Mouse (Mus musculus): ENCODE results near the gene Tmem132e. TPM values are rescaled to one million over a fixed set of nuclear protein-coding genes. Genes with fewer than 3 reads are reported as not detected.
A peak's percentile ranks its signal among the peaks of the same experiment; 100 is the strongest.

Tmem132e gene
- polyA plus RNA-seq, 1 experiment from 2014 or later: 0.12 TPM

DNA sequence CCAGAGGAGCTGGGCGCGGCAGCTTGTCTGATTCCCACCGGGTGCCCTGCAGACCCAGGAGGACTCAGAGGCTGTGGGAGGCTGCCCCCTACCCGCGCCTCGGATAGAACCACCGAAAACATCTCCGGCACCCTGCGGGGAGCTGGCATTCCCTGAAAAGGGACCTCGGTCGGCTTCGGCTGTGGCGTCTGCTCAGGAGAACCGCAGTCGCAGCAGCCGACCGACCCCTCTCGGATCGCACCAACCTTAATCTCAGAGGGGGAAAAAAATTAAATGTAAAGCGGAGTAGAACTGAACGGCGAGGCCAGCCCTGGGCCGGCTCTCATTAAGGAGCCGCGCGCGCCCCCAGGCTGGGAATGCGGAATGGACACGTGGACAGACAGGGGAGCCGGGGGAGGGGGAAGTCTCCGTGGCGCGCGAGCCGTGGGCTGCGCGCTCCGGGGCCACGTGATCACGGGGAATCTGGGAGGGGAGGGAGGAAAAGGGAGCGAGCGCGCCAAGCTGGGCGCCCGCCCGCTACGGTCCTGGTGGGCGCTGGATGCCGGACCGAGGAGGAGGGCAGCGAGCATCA lies 1.6 kb upstream of the Tmem132e start:
- no peaks in the 10 kb centered on the region for H3K36me3 ChIP-seq (ENCODE audit: control insufficient read depth, insufficient read depth)
- no peaks in the 10 kb centered on the region for H3K9me3 ChIP-seq (replicated peaks; ENCODE audit: control insufficient read depth, low read length)
- no peaks in the 10 kb centered on the region for H3K4me1 ChIP-seq (ENCODE audit: control insufficient read depth, low read depth, low read length)
- no peak overlapping the region; the same call in 1 of the 2 replicates for H3K4me3 ChIP-seq (ENCODE audit: low read depth, low read length)
- H3K4me2 ChIP-seq (ENCODE audit: low read depth, low read length): peak overlapping the region; percentile 18; the same call in 1 of the 2 replicates
- H3K27ac ChIP-seq (ENCODE audit: low read length): no peak overlapping the region
- H3K27me3 ChIP-seq (ENCODE audit: control insufficient read depth, insufficient read depth, low read depth, low read length): peaks cover 62% of the 10 kb centered on the region
- ATAC-seq (ENCODE audit: low read depth): no peak
- no peak overlapping the region for H3K9ac ChIP-seq (ENCODE audit: low read depth, low read length)
- WGBS (ENCODE audit: insufficient replicate concordance): 1% methylated on average over 51 of the region's 51 CpGs

DNA sequence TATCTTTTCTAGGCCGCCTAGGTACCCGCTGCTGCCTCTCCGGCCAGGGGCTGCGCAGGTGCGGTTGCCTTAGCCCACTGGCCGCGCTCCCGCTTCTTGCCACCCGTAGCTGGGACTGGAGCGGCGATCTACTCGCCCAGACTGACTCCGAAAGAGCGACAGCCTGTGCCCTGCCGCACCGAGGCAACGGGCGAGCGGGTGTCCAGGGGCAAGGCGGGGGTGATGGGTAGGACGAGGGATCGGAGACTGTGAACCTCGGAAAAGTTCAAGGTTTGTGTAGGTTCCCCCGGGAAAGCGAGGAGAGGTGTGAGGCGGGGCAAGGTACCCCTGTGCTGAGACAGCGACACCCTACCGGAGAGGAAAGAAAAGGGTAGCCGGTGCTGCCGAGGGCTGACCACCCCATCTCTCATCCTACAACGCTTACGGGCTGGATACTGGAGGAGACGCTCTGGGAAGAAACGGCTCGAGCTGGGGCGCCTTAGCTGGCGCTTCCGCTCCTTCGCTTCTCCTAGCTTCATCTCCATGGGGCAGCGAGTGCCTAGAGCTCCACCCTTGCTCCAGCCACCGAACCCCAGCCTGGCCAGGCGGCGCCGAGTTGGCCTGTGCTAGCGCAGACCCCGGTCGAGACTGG lies 874 bp upstream of the Tmem132e start:
- Histone ChIP-seq H3K4me3 (ENCODE audit: low read depth, low read length) (peak overlapping the region; percentile 36), H3K27ac (ENCODE audit: low read length) (no peak overlapping the region), H3K4me2 (ENCODE audit: low read depth, low read length) (peak overlapping the region; percentile 18; the same call in 1 of the 2 replicates), H3K27me3 (ENCODE audit: control insufficient read depth, insufficient read depth, low read depth, low read length) (peaks cover 62% of the 10 kb centered on the region), H3K9me3 (replicated peaks; ENCODE audit: control insufficient read depth, low read length) (no peaks in the 10 kb centered on the region), H3K4me1 (ENCODE audit: control insufficient read depth, low read depth, low read length) (no peaks in the 10 kb centered on the region), H3K36me3 (ENCODE audit: control insufficient read depth, insufficient read depth) (no peaks in the 10 kb centered on the region), H3K9ac (ENCODE audit: low read depth, low read length) (no peak overlapping the region)
- no peak for ATAC-seq (ENCODE audit: low read depth)
- WGBS (ENCODE audit: insufficient replicate concordance): 1% methylated on average over 47 of the region's 47 CpGs

DNA sequence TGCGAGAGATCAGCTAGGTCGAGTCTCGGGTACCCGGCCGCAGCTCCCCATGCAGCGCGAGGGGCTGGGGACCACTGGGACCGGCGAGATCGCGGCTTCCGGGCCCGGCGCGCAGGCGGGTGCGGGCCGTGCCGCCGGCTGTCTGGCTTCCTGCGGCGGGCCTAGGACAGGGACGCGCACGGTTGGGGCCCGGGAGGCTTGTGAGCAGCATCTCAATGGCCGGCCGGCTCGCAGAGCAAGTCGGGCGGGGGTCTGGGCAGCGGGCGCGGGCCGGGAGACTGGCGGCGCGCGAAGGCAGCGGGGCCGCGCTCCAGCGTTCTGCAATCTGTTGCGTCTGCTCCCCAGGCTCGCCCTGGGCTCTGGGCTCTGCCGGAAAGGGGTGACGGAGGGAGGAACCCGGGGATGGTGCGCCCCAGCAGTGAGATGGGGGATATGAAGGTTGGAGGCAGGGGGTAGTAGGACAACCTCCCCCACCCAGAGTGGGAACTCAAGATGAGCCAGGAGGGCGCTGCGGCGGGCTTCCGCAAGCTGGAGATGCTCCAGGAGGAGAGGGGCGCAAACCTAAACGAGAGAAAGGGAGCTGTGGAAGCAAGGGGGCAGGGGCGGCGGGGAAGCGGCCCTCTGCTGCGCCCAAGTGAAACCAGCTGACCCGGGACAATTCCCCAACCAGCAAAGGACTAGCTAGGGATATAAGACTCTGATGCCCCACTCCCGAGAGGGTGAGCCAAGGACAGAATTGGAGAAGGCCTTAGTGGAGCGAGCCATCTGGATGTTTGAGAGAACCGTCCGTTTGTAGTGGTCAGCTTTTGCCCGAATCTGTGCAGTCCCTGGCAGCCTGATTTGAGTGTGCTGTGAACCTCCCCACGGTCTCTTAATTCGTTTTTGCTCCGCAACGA lies 944 bp downstream of the Tmem132e start:
- ATAC-seq (ENCODE audit: low read depth): no peak
- H3K4me1 ChIP-seq (ENCODE audit: control insufficient read depth, low read depth, low read length): no peaks in the 10 kb centered on the region
- 3% methylated on average over 64 of the region's 69 CpGs for WGBS (ENCODE audit: insufficient replicate concordance)
- H3K4me2 ChIP-seq (ENCODE audit: low read depth, low read length): no peak overlapping the region
- peaks cover 62% of the 10 kb centered on the region for H3K27me3 ChIP-seq (ENCODE audit: control insufficient read depth, insufficient read depth, low read depth, low read length)
- H3K9me3 ChIP-seq (replicated peaks; ENCODE audit: control insufficient read depth, low read length): no peaks in the 10 kb centered on the region
- no peaks in the 10 kb centered on the region for H3K36me3 ChIP-seq (ENCODE audit: control insufficient read depth, insufficient read depth)
- H3K9ac ChIP-seq (ENCODE audit: low read depth, low read length): no peak overlapping the region
- no peak overlapping the region for H3K27ac ChIP-seq (ENCODE audit: low read length)
- peak overlapping the region; percentile 36 for H3K4me3 ChIP-seq (ENCODE audit: low read depth, low read length)

DNA sequence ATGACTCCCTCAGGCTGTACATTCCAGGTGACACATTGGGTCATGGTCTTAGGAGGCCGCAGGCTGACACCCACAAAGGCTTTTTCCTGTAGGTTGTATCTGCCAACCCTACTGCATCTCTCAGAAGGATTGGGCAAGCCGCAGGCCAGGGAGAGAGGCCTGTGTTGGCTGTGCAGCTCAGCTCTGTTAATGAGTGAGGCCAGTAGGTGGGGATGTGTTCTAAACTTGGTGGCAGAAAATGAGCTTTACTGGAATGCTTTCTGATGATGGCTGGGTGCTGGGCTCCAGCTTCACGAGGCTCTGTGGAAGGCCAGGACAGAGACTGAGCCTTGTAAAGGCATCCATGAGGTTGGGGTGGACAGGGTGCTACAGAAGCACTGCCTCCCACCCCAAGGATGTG lies 3.6 kb downstream of the Tmem132e start:
- no peak overlapping the region for H3K4me2 ChIP-seq (ENCODE audit: low read depth, low read length)
- WGBS (ENCODE audit: insufficient replicate concordance): 38% methylated on average over 3 of the region's 3 CpGs
- no peak overlapping the region for H3K27ac ChIP-seq (ENCODE audit: low read length)
- no peak overlapping the region for H3K9ac ChIP-seq (ENCODE audit: low read depth, low read length)
- H3K9me3 ChIP-seq (replicated peaks; ENCODE audit: control insufficient read depth, low read length): no peaks in the 10 kb centered on the region
- H3K27me3 ChIP-seq (ENCODE audit: control insufficient read depth, insufficient read depth, low read depth, low read length): peaks cover 38% of the 10 kb centered on the region
- H3K4me3 ChIP-seq (ENCODE audit: low read depth, low read length): no peak overlapping the region
- ATAC-seq (ENCODE audit: low read depth): no peak
- H3K4me1 ChIP-seq (ENCODE audit: control insufficient read depth, low read depth, low read length): no peaks in the 10 kb centered on the region
- no peaks in the 10 kb centered on the region for H3K36me3 ChIP-seq (ENCODE audit: control insufficient read depth, insufficient read depth)

DNA sequence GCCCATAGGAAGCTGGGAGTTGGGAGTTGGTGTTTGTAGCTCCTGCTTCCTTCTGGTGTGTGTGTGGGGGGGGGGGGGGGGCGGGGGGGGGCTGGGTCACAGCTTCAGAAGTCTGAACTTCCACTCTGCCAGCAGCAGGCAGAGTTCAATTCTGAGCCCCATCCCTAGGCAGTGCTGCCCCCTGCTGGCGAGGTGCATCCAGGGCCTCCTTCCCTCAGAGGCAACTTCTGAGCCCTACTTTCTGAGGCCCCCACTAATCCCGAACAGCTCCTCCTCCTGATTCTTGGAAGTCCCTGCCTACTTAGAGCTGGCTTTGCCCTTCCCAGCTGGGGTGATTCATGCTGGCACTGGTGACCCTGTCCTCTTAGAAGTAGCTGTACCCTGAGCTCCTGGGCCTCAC lies 10.9 kb downstream of the Tmem132e start:
- Histone ChIP-seq H3K9me3 (replicated peaks; ENCODE audit: control insufficient read depth, low read length) (no peaks in the 10 kb centered on the region), H3K9ac (ENCODE audit: low read depth, low read length) (no peak overlapping the region), H3K27me3 (ENCODE audit: control insufficient read depth, insufficient read depth, low read depth, low read length) (no peaks in the 10 kb centered on the region), H3K27ac (ENCODE audit: low read length) (no peak overlapping the region), H3K4me1 (ENCODE audit: control insufficient read depth, low read depth, low read length) (no peaks in the 10 kb centered on the region), H3K36me3 (ENCODE audit: control insufficient read depth, insufficient read depth) (no peaks in the 10 kb centered on the region), H3K4me3 (ENCODE audit: low read depth, low read length) (no peak overlapping the region), H3K4me2 (ENCODE audit: low read depth, low read length) (no peak overlapping the region)
- 10% methylated on average over 3 of the region's 3 CpGs for WGBS (ENCODE audit: insufficient replicate concordance)
- no peak for ATAC-seq (ENCODE audit: low read depth)

DNA sequence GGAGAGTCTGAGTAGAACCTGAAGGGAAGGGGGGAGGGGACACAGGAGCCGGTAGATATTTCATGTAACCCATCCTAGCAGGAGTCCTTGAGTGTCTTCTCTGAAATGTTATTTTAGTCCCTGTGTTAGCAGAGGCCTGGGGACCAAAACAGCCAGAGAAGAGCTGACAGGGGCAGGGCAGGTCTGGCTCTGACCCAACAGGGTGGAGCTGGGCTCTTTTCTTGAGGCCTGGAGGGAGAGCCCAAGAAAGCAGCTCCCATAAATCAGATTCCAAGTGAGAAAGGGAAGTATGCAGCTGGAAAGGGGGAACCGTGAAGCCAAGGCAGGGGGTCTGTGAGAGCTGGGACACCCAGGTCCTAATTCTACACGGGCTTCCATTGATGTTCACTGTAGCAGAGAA lies 16.9 kb downstream of the Tmem132e start:
- no peak overlapping the region for H3K27ac ChIP-seq (ENCODE audit: low read length)
- no peak overlapping the region for H3K4me2 ChIP-seq (ENCODE audit: low read depth, low read length)
- 43% methylated on average over 3 of the region's 3 CpGs for WGBS (ENCODE audit: insufficient replicate concordance)
- H3K36me3 ChIP-seq (ENCODE audit: control insufficient read depth, insufficient read depth): no peaks in the 10 kb centered on the region
- ATAC-seq (ENCODE audit: low read depth): no peak
- no peak overlapping the region for H3K9ac ChIP-seq (ENCODE audit: low read depth, low read length)
- no peaks in the 10 kb centered on the region for H3K9me3 ChIP-seq (replicated peaks; ENCODE audit: control insufficient read depth, low read length)
- no peaks in the 10 kb centered on the region for H3K27me3 ChIP-seq (ENCODE audit: control insufficient read depth, insufficient read depth, low read depth, low read length)
- H3K4me1 ChIP-seq (ENCODE audit: control insufficient read depth, low read depth, low read length): no peaks in the 10 kb centered on the region
- no peak overlapping the region for H3K4me3 ChIP-seq (ENCODE audit: low read depth, low read length)

DNA sequence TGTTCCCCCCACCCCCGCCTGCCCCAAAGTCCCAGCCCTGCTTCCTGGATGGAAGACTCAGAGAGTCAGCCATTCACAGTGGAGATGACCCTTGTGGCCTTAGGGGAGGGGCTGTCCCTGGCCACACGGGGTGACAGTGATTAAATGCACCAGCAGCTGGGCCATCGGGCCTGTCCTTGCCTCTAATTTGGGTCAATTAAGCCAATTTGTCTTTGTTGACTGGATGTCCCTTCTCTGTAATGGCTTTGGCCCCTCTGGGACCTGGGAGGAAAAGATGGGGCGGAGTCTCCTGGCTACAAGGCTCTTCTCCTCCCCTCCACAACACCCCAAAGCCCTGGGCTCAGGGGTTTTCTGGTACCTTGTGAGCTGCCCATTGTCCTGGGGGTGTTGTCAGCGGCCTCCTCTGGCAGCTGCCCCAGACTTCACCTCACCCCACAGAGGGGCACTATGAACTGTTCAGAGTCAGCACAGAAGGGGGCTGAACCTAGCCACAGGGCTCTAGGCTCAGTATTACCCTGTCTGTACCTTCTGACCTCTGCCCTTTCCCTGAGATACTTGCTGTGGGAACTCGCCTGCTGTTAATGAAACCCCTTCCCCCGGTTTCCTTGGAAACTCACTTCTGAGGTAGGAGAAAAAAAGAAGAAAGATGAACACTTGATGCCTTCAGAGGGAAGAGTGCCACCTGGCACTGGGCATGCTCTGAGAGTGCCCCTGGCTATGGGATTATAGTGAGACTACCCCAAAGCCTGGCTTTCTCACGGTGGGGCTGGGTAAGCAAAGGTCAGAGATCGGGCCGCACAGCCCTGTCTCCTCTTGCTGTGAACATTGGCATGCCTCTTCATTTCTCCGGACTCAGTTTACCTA lies 17.9 kb downstream of the Tmem132e start:
- Histone ChIP-seq H3K4me2 (ENCODE audit: low read depth, low read length) (no peak overlapping the region), H3K27ac (ENCODE audit: low read length) (no peak overlapping the region), H3K9me3 (replicated peaks; ENCODE audit: control insufficient read depth, low read length) (no peaks in the 10 kb centered on the region), H3K4me3 (ENCODE audit: low read depth, low read length) (no peak overlapping the region), H3K4me1 (ENCODE audit: control insufficient read depth, low read depth, low read length) (no peaks in the 10 kb centered on the region), H3K27me3 (ENCODE audit: control insufficient read depth, insufficient read depth, low read depth, low read length) (no peaks in the 10 kb centered on the region), H3K9ac (ENCODE audit: low read depth, low read length) (no peak overlapping the region), H3K36me3 (ENCODE audit: control insufficient read depth, insufficient read depth) (no peaks in the 10 kb centered on the region)
- no peak for ATAC-seq (ENCODE audit: low read depth)
- 54% methylated on average over 11 of the region's 11 CpGs for WGBS (ENCODE audit: insufficient replicate concordance)

DNA sequence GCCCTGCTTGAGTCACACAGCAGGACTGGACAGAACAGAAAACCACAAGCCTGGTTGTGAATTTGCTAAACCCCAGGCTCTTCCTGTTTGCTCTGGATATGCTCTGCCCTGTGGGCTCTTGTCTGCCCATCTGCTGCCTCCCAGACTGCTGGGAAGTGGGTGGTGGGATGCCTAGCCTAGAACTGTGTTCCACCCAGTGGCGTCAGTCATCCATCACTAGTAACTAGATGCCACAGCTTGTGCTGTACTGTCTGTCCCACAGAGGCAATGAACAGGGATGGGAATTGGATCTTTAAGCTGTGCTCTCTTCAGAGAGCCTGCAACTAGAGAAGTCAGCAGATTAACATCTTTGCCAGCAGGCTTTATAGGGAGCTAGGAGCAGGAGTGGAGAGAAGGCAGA lies 23.8 kb downstream of the Tmem132e start:
- no peaks in the 10 kb centered on the region for H3K4me1 ChIP-seq (ENCODE audit: control insufficient read depth, low read depth, low read length)
- 39% methylated on average over 1 of the region's 1 CpGs for WGBS (ENCODE audit: insufficient replicate concordance)

More for the DNA sequence above, 23.8 kb downstream of the Tmem132e start:
- H3K4me3 ChIP-seq (ENCODE audit: low read depth, low read length): no peak overlapping the region
- H3K4me2 ChIP-seq (ENCODE audit: low read depth, low read length): no peak overlapping the region
- no peaks in the 10 kb centered on the region for H3K9me3 ChIP-seq (replicated peaks; ENCODE audit: control insufficient read depth, low read length)
- H3K27ac ChIP-seq (ENCODE audit: low read length): no peak overlapping the region
- no peak for ATAC-seq (ENCODE audit: low read depth)
- H3K36me3 ChIP-seq (ENCODE audit: control insufficient read depth, insufficient read depth): no peaks in the 10 kb centered on the region
- H3K27me3 ChIP-seq (ENCODE audit: control insufficient read depth, insufficient read depth, low read depth, low read length): no peaks in the 10 kb centered on the region
- H3K9ac ChIP-seq (ENCODE audit: low read depth, low read length): no peak overlapping the region
